Mouse (Mus musculus) embryo, embryonic 10 days (tissue): ENCODE results near the gene Macrod2.

Source experiments
- DNase-seq: peaks from one replicate; pipeline ENCODE4 v3.0.0-alpha.2; 2015; ENCODE audit warnings: low spot score

Macrod2 gene

GRCm38 (mm10) chr2:141217925-141218324 is 822.8 kb downstream of the Macrod2 start:
- no peak for DNase-seq

- DNase-seq: no peak
Observed at GRCm38 (mm10) chr2:141228809-141229208, 833.7 kb downstream of the Macrod2 start.

- no peak for DNase-seq
Observed at GRCm38 (mm10) chr2:141229820-141230219, 834.7 kb downstream of the Macrod2 start.

DNA sequence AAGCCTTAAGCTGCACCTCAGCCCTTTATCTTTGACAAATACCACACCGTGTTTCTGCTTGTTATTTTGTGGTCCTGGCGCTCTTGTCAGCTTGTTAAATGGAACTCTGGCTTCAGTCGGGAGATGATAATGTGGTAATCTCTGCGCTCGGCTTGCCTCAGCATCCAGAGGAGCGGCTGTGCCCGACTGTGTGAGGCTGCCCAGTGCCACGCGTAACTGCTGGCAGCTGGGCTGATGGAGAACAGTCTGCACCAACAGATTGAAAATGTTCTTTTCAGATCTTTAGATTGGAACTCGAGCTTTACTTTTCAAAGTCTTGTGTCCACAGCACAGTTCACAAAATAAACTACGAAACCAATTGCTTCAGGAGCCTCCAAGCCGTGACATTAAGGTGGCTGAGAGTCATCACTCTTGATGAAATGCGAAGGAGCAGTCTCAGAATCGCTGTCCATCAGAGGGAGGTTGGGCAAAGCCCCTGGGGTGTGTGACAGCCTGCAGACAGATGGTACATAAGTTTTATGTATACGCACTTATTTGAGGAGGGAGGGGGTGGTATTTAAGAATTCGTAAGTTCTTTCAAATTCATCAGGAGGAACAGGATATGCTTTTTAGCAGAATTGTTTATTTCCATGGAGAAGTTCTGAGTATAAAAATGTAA is 836.0 kb downstream of the Macrod2 start:
- peak; percentile 55 for DNase-seq

DNA sequence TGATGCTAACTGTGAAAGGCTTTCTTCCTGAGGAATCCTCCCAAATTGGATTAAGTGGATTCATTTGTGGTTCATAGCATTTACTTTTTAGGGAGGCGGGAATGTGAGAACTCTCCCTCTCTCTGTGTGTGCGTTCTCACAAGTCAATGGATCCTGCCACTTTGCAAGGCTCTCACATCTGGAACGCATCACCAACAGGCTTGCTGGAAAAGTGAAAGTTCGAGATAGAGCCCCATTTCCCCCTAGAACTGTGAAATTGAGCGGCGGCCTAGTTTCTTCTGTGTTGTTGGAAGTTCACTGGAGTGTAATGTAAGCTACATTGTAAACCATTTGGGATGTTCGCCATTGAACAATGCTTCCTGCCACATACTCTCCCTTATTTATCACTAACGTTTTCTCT is 839.2 kb downstream of the Macrod2 start:
- peak; percentile 75 for DNase-seq

DNA sequence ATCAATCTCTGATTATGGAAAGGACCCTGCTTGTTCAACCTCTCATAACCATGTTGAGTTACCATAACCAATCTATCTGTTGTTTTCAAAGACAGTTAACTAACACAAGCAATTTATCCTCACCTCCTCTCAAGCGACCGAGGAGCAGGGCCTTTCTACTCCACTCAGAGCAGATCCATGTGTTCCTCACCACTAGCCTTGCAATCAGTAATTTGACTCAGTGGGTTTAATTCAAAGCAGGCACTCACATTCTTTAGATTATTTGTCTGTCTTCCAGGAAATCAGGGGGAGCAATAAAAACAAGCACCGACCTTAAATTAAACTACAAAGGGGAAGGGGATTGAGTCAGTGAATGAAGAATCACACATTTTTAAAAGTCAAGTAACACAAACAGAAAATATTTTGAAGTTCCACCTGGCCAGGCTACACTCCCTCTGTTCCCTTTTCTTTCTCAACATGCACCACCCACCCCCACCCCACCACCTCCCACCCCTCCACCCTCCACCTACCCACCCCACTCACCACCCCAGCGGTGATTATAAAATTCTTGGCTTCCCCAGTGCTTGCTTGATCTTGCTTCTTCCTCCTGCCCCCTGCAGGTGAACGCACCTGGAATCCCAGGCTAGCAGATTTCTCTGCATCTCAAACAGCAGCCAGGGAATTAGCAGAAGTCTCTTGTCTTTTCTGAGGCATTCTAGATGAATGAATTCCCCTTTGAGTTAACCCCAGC is 839.8 kb downstream of the Macrod2 start:
- DNase-seq: peak; percentile 51

DNA sequence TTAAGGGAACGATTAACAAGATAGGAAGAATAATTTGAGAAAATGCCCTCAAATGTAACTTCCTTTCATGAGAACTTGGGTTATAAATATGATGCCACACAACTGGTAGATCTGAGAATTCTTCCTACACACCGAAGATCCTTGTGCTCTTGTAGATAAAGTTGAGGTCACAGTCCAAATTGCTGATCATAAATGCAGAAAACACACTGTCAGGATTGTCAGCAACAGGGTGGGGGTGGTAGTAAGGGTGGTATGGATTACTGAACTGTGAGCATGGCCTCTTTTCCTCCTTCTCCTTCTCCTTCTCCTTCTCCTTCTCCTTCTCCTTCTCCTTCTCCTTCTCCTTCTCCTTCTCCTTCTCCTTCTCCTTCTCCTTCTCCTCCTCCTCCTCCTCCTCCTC is 852.6 kb downstream of the Macrod2 start:
- no peak for DNase-seq

GRCm38 (mm10) chr2:141264582-141264981 is 869.5 kb downstream of the Macrod2 start:
- no peak for DNase-seq

GRCm38 (mm10) chr2:141266591-141266990 is 871.5 kb downstream of the Macrod2 start:
- no peak for DNase-seq

DNA sequence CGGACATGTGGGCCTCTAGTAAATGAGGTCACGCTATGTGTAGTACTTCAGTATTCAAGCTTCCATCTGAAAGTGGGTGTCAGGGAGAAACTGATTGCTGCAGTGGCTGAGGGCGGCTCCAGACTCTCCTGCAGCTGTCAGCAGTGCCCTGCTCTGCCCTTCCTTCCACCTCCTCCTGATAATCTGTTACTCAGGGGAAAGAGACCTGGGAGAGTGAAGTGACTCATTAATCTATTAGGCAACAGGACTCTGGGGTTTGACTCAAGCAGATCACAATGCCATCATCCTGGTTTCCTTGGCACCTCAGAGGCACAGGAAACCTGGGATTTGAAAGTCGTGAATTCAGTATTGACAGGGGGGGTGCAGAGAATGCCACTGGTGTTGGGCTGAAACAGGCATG is 876.4 kb downstream of the Macrod2 start:
- DNase-seq: peak; percentile 34

- DNase-seq: peak; percentile 62
Observed at GRCm38 (mm10) chr2:141272966-141273365, 877.9 kb downstream of the Macrod2 start.

- no peak for DNase-seq
Observed at GRCm38 (mm10) chr2:141274262-141274661, 879.2 kb downstream of the Macrod2 start.

- peak; percentile 50 for DNase-seq
Observed at GRCm38 (mm10) chr2:141279130-141279698, 884.1 kb downstream of the Macrod2 start.

- DNase-seq: no peak
Observed at GRCm38 (mm10) chr2:141280817-141281216, 885.7 kb downstream of the Macrod2 start.

DNA sequence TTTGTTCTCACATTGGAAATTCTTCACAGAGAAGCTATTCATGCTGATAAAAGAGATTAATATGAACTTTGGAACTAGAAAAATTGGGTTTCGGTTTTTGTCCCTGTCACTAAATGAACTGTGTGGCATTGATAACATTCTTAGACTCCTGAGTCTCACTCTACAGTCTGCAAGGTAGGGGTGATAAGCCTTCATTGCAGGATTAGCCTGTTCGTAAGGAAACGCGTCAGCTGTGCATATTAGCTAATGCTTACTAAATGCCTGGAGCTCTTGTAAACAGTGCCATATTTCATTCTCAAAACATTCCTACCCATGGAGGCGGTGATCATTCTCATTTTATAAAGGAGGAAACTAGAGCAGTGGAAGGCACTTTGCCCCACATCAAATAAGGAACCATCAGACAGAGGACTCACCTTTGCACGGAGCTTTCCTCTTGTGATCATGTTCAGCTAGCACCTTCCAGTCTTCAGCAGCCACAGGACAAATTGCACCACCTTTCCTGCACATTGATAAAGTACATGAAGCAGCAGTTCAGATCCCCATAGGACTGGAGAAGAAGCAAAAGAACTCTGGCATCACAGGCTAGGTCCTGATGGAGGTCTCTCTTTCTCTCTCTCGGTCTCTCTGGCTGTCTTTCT is 891.1 kb downstream of the Macrod2 start:
- no peak for DNase-seq

DNA sequence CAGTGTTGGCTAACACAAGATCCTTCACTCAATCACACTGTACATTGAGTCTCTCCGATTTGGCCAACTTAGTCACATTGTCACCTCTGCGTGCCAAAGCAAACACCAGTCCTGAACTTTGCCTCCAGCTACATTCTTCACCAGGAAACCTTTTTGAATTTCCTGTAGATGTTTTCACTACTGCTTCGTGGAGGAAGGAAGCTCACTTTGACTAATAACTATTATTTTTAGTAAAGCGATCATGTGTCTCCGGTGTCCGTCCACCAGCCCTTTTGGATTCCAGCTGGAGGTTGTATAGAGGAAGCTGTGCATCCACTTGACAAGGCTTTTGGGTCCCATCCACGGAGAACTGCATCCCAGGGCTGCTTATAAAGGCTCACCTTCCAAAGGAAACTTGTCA is 893.4 kb downstream of the Macrod2 start:
- DNase-seq: peak; percentile 26

DNA sequence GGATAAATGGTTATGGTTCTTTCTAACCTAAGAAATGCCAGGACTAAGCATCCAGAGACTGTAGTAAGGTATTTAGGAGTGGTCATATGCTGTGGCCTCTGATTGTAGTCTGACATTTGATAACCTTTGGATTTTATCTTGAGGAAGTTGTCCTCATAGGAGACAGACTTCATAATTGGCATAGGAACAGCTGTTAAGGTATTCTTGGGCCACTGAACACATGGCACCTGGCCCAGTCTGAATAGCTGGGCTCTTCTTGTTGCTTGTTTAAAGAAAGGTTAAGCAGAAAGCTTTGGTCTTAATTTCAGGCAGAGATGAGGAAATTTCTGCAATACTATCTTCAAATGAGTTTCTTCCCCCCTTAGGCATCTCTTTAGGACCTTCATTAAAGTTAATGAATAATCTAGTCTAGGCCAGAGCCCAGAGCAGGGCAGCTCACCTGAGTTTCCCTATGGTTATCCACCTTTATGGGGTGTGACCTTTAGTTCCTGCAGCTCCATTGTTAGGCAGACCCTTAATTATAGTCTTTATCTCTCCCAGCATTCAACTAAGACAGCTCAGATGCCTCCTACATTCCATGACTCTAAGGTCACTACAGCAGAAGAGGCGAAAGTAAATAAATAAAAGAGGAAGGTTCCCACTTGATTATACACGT is 894.1 kb downstream of the Macrod2 start:
- no peak for DNase-seq

DNA sequence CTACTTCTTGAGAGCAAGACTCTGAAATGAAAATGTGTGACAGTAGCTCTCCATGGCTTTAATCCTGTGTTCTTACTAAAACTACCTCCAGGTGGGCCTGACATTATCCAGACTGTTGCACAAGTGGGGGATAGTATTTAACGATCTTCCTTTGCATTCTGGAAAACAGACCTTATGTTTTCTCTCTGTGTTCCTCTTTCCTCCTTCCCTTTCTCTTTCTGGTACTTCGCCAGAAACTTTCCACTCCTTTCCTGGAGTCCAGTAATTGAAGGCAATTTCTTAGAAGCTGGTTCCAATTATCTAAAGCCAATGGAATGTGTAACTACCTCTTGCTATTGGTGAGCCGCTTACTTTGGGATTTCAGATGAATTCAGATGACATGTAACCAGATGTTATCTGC is 897.7 kb downstream of the Macrod2 start:
- DNase-seq: peak; percentile 57

DNA sequence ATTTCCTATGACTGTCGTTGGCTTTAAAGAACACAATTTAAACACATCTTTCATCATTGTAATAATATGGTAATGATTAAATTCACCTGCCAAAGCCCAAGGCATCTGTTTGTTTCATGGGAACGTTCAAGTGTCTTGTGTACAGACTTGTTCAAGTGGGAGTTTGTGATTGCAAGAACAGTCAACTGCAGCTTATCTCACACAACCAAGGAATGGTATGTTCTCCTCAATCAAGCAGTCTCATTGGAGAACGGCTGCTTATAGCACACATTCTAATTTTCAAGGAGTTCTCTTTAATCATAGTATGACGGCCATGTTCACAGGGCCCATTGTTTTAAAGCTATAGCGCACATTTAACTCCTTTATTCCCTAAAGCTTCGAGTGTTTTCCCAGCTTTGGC is 904.1 kb downstream of the Macrod2 start:
- DNase-seq: no peak

DNA sequence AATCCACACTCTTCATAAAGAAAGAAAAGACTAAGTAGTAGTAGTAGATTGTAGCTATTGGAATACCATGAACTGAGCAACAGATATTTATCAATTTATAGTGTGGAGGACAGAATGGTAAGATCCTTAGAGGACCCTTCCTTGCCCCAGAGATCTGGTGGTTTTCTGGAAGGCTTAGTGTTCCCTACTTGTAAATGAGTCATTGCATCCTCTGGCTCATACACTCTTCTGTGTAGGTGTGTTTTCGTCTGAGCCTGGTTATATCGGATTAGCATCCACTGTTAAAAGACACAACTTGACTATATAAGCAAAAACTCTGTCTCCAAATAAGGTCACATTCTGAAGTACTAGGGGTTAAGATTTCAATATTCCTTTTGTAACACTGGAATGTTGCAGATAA is 905.9 kb downstream of the Macrod2 start:
- no peak for DNase-seq

DNA sequence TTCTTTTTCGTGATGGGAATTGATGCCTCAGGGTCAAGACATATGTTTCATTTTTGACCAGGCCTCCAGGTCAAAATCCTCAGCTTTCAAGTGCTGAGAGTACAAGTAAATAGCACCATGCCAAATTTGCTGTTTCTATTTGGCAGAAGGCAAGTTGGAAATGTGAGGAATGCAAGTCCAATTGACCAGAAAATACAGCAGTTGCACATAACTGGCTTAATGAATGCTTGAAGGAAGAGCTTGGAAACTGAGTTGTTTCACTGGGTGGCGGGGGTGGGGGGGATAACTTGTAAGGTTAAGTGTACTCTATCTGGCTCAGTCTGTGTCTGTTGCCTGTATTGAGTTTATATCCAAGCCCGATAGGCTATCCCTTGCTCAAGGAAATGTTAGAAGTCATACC is 913.3 kb downstream of the Macrod2 start:
- no peak for DNase-seq
